Mouse (Mus musculus): Measurements from ENCODE around the gene Gm45194. TPM values are rescaled to one million over a fixed set of nuclear protein-coding genes. Genes with fewer than 3 reads are reported as not detected.

Gene Gm45194
- polyA plus RNA-seq, 1 experiment from 2014 or later: 0.50 TPM

DNA sequence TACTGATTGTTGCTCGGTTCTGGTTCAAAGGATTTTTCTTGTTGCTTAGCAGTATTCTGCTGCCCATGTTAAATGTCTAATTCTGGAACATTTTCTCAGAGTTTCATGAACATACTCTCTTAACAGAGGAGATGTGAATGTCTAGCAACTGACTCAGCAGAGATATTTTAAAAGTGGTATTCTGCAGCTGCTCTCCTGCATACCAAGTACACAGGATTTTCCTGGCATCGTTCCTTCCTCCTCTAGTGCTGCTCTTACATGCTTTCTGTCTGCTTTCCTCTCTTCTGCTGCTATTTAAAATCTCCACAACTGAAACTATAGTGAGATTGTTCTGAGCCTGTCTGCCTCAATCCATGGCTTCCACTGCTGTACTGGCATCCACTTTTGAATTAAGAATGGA lies 364.3 kb downstream of the Gm45194 start:
- H3K4me3 ChIP-seq: no peak overlapping the region
- no peaks in the 10 kb centered on the region for H3K27me3 ChIP-seq (replicated peaks)
- no peak for ATAC-seq (ENCODE audit: insufficient number of reproducible peaks, low FRiP score)
- H3K4me1 ChIP-seq (replicated peaks): no peaks in the 10 kb centered on the region
- no peak overlapping the region for H3K4me2 ChIP-seq
- H3K9me3 ChIP-seq (replicated peaks): no peaks in the 10 kb centered on the region
- H3K27ac ChIP-seq (ENCODE audit: poor library complexity, severe bottlenecking): no peak overlapping the region
- H3K9ac ChIP-seq: no peak overlapping the region
- H3K36me3 ChIP-seq: no peaks in the 10 kb centered on the region
- WGBS: 57% methylated on average over 2 of the region's 2 CpGs

DNA sequence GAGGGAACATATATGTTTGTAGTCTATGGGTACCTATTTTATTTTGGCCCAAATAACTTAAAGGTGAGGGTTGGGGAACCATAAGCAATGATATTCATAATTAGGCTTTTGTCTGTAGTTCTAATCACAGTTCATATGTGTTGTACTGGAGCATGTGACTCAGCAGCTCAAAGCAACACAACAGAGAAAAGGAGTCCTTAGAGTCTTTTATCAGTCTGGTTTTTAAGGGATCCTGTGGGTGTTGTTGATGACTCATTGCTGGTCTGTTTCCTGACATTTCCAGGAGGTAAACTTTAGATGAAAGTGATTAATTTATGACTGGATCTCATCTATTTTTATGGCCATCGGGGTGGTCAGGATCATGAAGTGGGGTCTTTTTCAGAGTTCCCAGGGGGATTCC lies 382.4 kb downstream of the Gm45194 start:
- Histone ChIP-seq H3K9ac (no peak overlapping the region), H3K4me1 (replicated peaks) (no peaks in the 10 kb centered on the region), H3K4me2 (no peak overlapping the region), H3K9me3 (replicated peaks) (0 out of 2 replicates have a peak, but pooled peaks cover 3% of the 10 kb centered on the region), H3K27ac (ENCODE audit: poor library complexity, severe bottlenecking) (no peak overlapping the region), H3K36me3 (no peaks in the 10 kb centered on the region), H3K27me3 (replicated peaks) (no peaks in the 10 kb centered on the region), H3K4me3 (no peak overlapping the region)
- WGBS: 62% methylated on average over 1 of the region's 1 CpGs
- no peak for ATAC-seq (ENCODE audit: insufficient number of reproducible peaks, low FRiP score)

Other genes with a start within 250 kb of the Gm45194 start
- 0.86 and 0.96 TPM in 2 replicates for gene Hdx, start 194.3 kb upstream of the Gm45194 start, polyA plus RNA-seq (2016; fragmentation: Nextera tagmentation; extraction: Ambion mirVana)
- gene Tex16, start 119.6 kb downstream of the Gm45194 start, polyA plus RNA-seq (2016; fragmentation: Nextera tagmentation; extraction: Ambion mirVana): 0.61 and 1.2 TPM in 2 replicates

Measured in heart, embryonic 12.5 days (tissue).